ENCODE assay signal across 8 mouse cellular contexts in the genomic region with DNA sequence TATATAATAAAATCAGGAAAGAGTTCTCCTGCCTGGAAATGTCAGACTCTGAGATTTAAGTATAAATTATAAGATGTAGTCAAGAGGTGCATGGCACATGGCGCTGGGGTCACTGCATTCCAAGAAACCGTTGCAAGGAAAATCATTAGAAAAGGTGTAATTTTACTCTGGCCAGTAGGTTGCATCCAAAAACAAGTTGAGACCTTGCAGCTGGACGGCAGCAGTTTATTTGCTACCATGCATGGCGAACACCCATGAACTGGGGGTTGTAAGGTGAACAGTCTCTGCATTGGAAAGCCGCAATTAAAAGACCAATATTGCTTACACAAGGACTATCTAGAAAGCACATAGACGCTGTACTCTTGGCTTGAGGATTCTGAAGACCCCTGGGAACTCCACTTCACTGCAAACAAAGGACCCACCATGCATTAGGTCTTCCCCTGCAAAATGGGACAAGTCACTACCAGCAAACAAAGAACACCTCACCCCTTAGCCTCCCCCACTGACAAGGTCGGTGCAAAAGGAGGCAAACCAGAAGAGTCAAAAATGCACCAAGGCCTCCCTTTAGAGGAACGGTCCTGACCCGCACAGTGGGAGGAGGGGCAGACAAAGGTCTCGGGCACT. TPM values are rescaled to one million over a fixed set of nuclear protein-coding genes. Genes with fewer than 3 reads are reported as not detected.
DNase-seq lines count a peak whose midpoint lies in the region; ATAC-seq lines count a peak whose summit lies in the region.

No protein-coding gene starts in this region.

- H3K4me1 ChIP-seq in kidney, embryonic 16.5 days (ENCODE audit: insufficient read depth, low read length), result peaks cover 17% of the 10 kb centered on the region
- H3K4me1 ChIP-seq in hindbrain, embryonic 12.5 days, result peaks cover 20% of the 10 kb centered on the region
- peaks cover 23% of the 10 kb centered on the region for H3K4me1 ChIP-seq in midbrain, embryonic 15.5 days

- peak overlapping the region; percentile 96 for H3K9ac ChIP-seq in kidney, embryonic 16.5 days (replicated peaks; ENCODE audit: low read length)
- H3K9ac ChIP-seq in hindbrain, embryonic 12.5 days, result peak overlapping the region; percentile 95
- H3K9ac ChIP-seq in midbrain, embryonic 15.5 days, result peak overlapping the region; percentile 94

- H3K4me2 ChIP-seq in kidney, embryonic 16.5 days (replicated peaks; ENCODE audit: low read depth, low read length), result peak overlapping the region; percentile 83
- H3K4me2 ChIP-seq in hindbrain, embryonic 12.5 days (replicated peaks), result peak overlapping the region; percentile 78
- peak overlapping the region; percentile 66 for H3K4me2 ChIP-seq in midbrain, embryonic 15.5 days

- H3K4me3 ChIP-seq in kidney, embryonic 16.5 days (ENCODE audit: low read length), result peak overlapping the region; percentile 97
- H3K4me3 ChIP-seq in hindbrain, embryonic 12.5 days, result peak overlapping the region; percentile 87
- peak overlapping the region; percentile 74 for H3K4me3 ChIP-seq in midbrain, embryonic 15.5 days

- no peak for DNase-seq in kidney, postnatal 25 days
- no peak for DNase-seq in yolk sac, embryonic 10.5 days (ENCODE audit: low spot score)
- DNase-seq in ovary, adult 18-20 months (ENCODE audit: low spot score), result no peak

- 1% methylated on average over 10 of the region's 10 CpGs for WGBS in kidney, embryonic 16.5 days
- WGBS in hindbrain, embryonic 12.5 days, result 9% methylated on average over 10 of the region's 10 CpGs
- WGBS in midbrain, embryonic 15.5 days, result 7% methylated on average over 10 of the region's 10 CpGs

- peak overlapping the region; percentile 98 for H3K27ac ChIP-seq in kidney, embryonic 16.5 days (ENCODE audit: low read length)
- peak overlapping the region; percentile 98 for H3K27ac ChIP-seq in hindbrain, embryonic 12.5 days
- H3K27ac ChIP-seq in midbrain, embryonic 15.5 days, result peak overlapping the region; percentile 96

- H3K9me3 ChIP-seq in kidney, embryonic 16.5 days (ENCODE audit: low read length), result no peaks in the 10 kb centered on the region
- no peaks in the 10 kb centered on the region for H3K9me3 ChIP-seq in hindbrain, embryonic 12.5 days (replicated peaks)
- no peaks in the 10 kb centered on the region for H3K9me3 ChIP-seq in midbrain, embryonic 15.5 days

- no peaks in the 10 kb centered on the region for H3K27me3 ChIP-seq in kidney, embryonic 16.5 days (ENCODE audit: insufficient read depth, low read length)
- no peaks in the 10 kb centered on the region for H3K27me3 ChIP-seq in hindbrain, embryonic 12.5 days
- no peaks in the 10 kb centered on the region for H3K27me3 ChIP-seq in midbrain, embryonic 15.5 days (replicated peaks)

- peaks cover 17% of the 10 kb centered on the region for H3K36me3 ChIP-seq in kidney, embryonic 16.5 days (ENCODE audit: insufficient read depth, low read length)
- peaks cover 26% of the 10 kb centered on the region for H3K36me3 ChIP-seq in hindbrain, embryonic 12.5 days
- peaks cover 24% of the 10 kb centered on the region for H3K36me3 ChIP-seq in midbrain, embryonic 15.5 days (replicated peaks)

- ATAC-seq in kidney, embryonic 16.5 days (ENCODE audit: low FRiP score, low TSS enrichment), result peak; percentile 13; the same call in 1 of the 2 replicates
- peak; percentile 15 for ATAC-seq in activated CD4-positive, CD25-positive, alpha-beta regulatory T cell, adult 4 months
- ATAC-seq in hindbrain, embryonic 12.5 days (ENCODE audit: low FRiP score), result no peak; the same call in 1 of the 2 replicates
- ATAC-seq in midbrain, embryonic 15.5 days (replicated peaks), result no peak
- no peak; the same call in 1 of the 2 replicates for ATAC-seq in cerebellum, adult (ENCODE audit: insufficient number of reproducible peaks, low FRiP score, low TSS enrichment)

RNA-seq across cellular contexts. Expression of a gene that starts 1.0 kb away (rescaled TPM):
- polyA plus RNA-seq in kidney, embryonic 16.5 days (2015; fragmentation: Nextera tagmentation; extraction: Ambion mirVana), result 96.3 and 117 TPM in 2 replicates
- polyA plus RNA-seq in activated CD4-positive, CD25-positive, alpha-beta regulatory T cell, adult 4 months (2017; shearing (Covaris generic)), result 10 to 100 TPM; 30.7 to 34.5 TPM
- polyA plus RNA-seq in hindbrain, embryonic 12.5 days (2016; fragmentation: Nextera tagmentation; extraction: Ambion mirVana), result 211 and 225 TPM in 2 replicates
- polyA plus RNA-seq in midbrain, embryonic 15.5 days (2015; fragmentation: Nextera tagmentation; extraction: Ambion mirVana), result 110 and 112 TPM in 2 replicates

RNA-seq across cellular contexts. Expression of a gene that starts 1.2 kb away (rescaled TPM):
- polyA plus RNA-seq in kidney, embryonic 16.5 days (2015; fragmentation: Nextera tagmentation; extraction: Ambion mirVana), result 144 and 154 TPM in 2 replicates
- 10 to 100 TPM; 74.5 to 77.7 TPM for polyA plus RNA-seq in activated CD4-positive, CD25-positive, alpha-beta regulatory T cell, adult 4 months (2017; shearing (Covaris generic))
- polyA plus RNA-seq in hindbrain, embryonic 12.5 days (2016; fragmentation: Nextera tagmentation; extraction: Ambion mirVana), result 203 and 206 TPM in 2 replicates
- 182 and 199 TPM in 2 replicates for polyA plus RNA-seq in midbrain, embryonic 15.5 days (2015; fragmentation: Nextera tagmentation; extraction: Ambion mirVana)

Comparison
In these comparisons a context has a peak if more than half of its experiments do, and no peak if none do; other contexts are left out.
1. ATAC-seq: peak in kidney, embryonic 16.5 days (single experiment) and activated CD4-positive, CD25-positive, alpha-beta regulatory T cell, adult 4 months (single experiment); none in hindbrain, embryonic 12.5 days (single experiment), midbrain, embryonic 15.5 days (single experiment) and cerebellum, adult (single experiment).
2. Peak in every context shown above with its lines, with median percentiles within 50 percentile points of each other: H3K27ac ChIP-seq, H3K4me2 ChIP-seq, H3K4me3 ChIP-seq and H3K9ac ChIP-seq.